Mouse (Mus musculus): ENCODE data around the gene Gm9573. TPM values are rescaled to one million over a fixed set of nuclear protein-coding genes. Genes with fewer than 3 reads are reported as not detected.

Gene Gm9573
- polyA plus RNA-seq, 1 experiment from 2014 or later, result not detected

GRCm38 (mm10) chr17:35639352-35639751 is 12.9 kb upstream of the Gm9573 start:
- Histone ChIP-seq H3K9me3 (replicated peaks) (no peaks in the 10 kb centered on the region), H3K36me3 (no peaks in the 10 kb centered on the region), H3K4me1 (replicated peaks) (0 out of 2 replicates have a peak, but pooled peaks cover 3% of the 10 kb centered on the region), H3K27me3 (peaks cover 43% of the 10 kb centered on the region), H3K4me2 (no peak overlapping the region), H3K4me3 (replicated peaks) (no peak overlapping the region), H3K27ac (no peak overlapping the region), H3K9ac (no peak overlapping the region)
- ATAC-seq (ENCODE audit: low read depth) (no peak), DNase-seq (no peak)
- WGBS (ENCODE audit: insufficient replicate concordance), result 57% methylated on average over 6 of the region's 6 CpGs

GRCm38 (mm10) chr17:35638475-35639190 is 12.2 kb upstream of the Gm9573 start:
- no peak overlapping the region for H3K4me3 ChIP-seq (replicated peaks)
- no peaks in the 10 kb centered on the region for H3K36me3 ChIP-seq
- H3K9me3 ChIP-seq (replicated peaks), result no peaks in the 10 kb centered on the region
- DNase-seq (no peak), ATAC-seq (ENCODE audit: low read depth) (peak; percentile 45)
- 0 out of 2 replicates have a peak, but pooled peaks cover 3% of the 10 kb centered on the region for H3K4me1 ChIP-seq (replicated peaks)
- H3K27ac ChIP-seq, result no peak overlapping the region
- WGBS (ENCODE audit: insufficient replicate concordance), result 17% methylated on average over 14 of the region's 14 CpGs
- H3K9ac ChIP-seq, result no peak overlapping the region
- H3K4me2 ChIP-seq, result no peak overlapping the region
- H3K27me3 ChIP-seq, result peaks cover 36% of the 10 kb centered on the region

GRCm38 (mm10) chr17:35636363-35636762 is 9.9 kb upstream of the Gm9573 start:
- H3K27me3 ChIP-seq, result peaks cover 30% of the 10 kb centered on the region
- 28% methylated on average over 5 of the region's 5 CpGs for WGBS (ENCODE audit: insufficient replicate concordance)
- DNase-seq, result no peak
- H3K36me3 ChIP-seq, result no peaks in the 10 kb centered on the region
- no peak overlapping the region for H3K4me2 ChIP-seq
- H3K9ac ChIP-seq, result no peak overlapping the region
- ATAC-seq (ENCODE audit: low read depth), result no peak
- H3K4me1 ChIP-seq (replicated peaks), result 0 out of 2 replicates have a peak, but pooled peaks cover 3% of the 10 kb centered on the region
- no peak overlapping the region for H3K4me3 ChIP-seq (replicated peaks)
- H3K9me3 ChIP-seq (replicated peaks), result no peaks in the 10 kb centered on the region
- H3K27ac ChIP-seq, result no peak overlapping the region

GRCm38 (mm10) chr17:35635699-35636111 is 9.3 kb upstream of the Gm9573 start:
- Histone ChIP-seq H3K27me3 (peaks cover 30% of the 10 kb centered on the region), H3K9me3 (replicated peaks) (no peaks in the 10 kb centered on the region), H3K4me2 (peak overlapping the region; percentile 54), H3K36me3 (no peaks in the 10 kb centered on the region), H3K27ac (no peak overlapping the region), H3K4me1 (replicated peaks) (0 out of 2 replicates have a peak, but pooled peaks cover 3% of the 10 kb centered on the region), H3K4me3 (replicated peaks) (peak overlapping the region; percentile 21; the same call in 1 of the 2 replicates), H3K9ac (no peak overlapping the region)
- WGBS (ENCODE audit: insufficient replicate concordance), result 3% methylated on average over 15 of the region's 15 CpGs
- ATAC-seq (ENCODE audit: low read depth) (no peak), DNase-seq (peak; percentile 17)

- Histone ChIP-seq H3K36me3 (no peaks in the 10 kb centered on the region), H3K4me1 (replicated peaks) (0 out of 2 replicates have a peak, but pooled peaks cover 3% of the 10 kb centered on the region), H3K9ac (no peak overlapping the region), H3K27me3 (peaks cover 30% of the 10 kb centered on the region), H3K27ac (no peak overlapping the region), H3K4me2 (no peak overlapping the region), H3K4me3 (replicated peaks) (no peak overlapping the region), H3K9me3 (replicated peaks) (no peaks in the 10 kb centered on the region)
- no peak for DNase-seq
- WGBS (ENCODE audit: insufficient replicate concordance), result 67% methylated on average over 3 of the region's 3 CpGs
- ATAC-seq (ENCODE audit: low read depth), result no peak
These were observed 8.8 kb upstream of the Gm9573 start for GRCm38 (mm10) chr17:35635202-35635601.

- Histone ChIP-seq H3K27me3 (peaks cover 25% of the 10 kb centered on the region), H3K36me3 (no peaks in the 10 kb centered on the region), H3K4me2 (no peak overlapping the region), H3K4me1 (replicated peaks) (0 out of 2 replicates have a peak, but pooled peaks cover 3% of the 10 kb centered on the region), H3K9ac (no peak overlapping the region), H3K27ac (no peak overlapping the region), H3K4me3 (replicated peaks) (no peak overlapping the region), H3K9me3 (replicated peaks) (no peaks in the 10 kb centered on the region)
- ATAC-seq (ENCODE audit: low read depth) (no peak), DNase-seq (no peak)
- 0% methylated on average over 1 of the region's 1 CpGs for WGBS (ENCODE audit: insufficient replicate concordance)
These were observed 7.6 kb upstream of the Gm9573 start for GRCm38 (mm10) chr17:35633992-35634391.

GRCm38 (mm10) chr17:35617127-35617526 is 9.3 kb downstream of the Gm9573 start:
- 57% methylated on average over 4 of the region's 4 CpGs for WGBS (ENCODE audit: insufficient replicate concordance)
- Histone ChIP-seq H3K27me3 (peaks cover 6% of the 10 kb centered on the region; the same call in 1 of the 2 replicates), H3K27ac (no peak overlapping the region), H3K9ac (no peak overlapping the region), H3K9me3 (replicated peaks) (no peaks in the 10 kb centered on the region), H3K4me1 (replicated peaks) (no peaks in the 10 kb centered on the region), H3K4me2 (no peak overlapping the region), H3K36me3 (no peaks in the 10 kb centered on the region), H3K4me3 (replicated peaks) (no peak overlapping the region)
- DNase-seq, result no peak
- no peak for ATAC-seq (ENCODE audit: low read depth)

- Histone ChIP-seq H3K4me2 (no peak overlapping the region), H3K27ac (no peak overlapping the region)
These were observed 24.6 kb downstream of the Gm9573 start for GRCm38 (mm10) chr17:35601736-35602354.

GRCm38 (mm10) chr17:35601249-35601648 is 25.2 kb downstream of the Gm9573 start, which contains the start of gene Sfta2:
TSS of gene Sfta2 (plus strand) at chr17:35601549.
- DNase-seq (no peak), ATAC-seq (ENCODE audit: low read depth) (no peak)
- Histone ChIP-seq H3K27ac (no peak within 1 kb of the TSS), H3K4me3 (replicated peaks) (no peak within 1 kb of the TSS), H3K4me1 (replicated peaks) (no peaks in the 10 kb centered on the region), H3K9ac (no peak within 1 kb of the TSS), H3K9me3 (replicated peaks) (no peaks in the 10 kb centered on the region), H3K36me3 (no peaks in the 10 kb centered on the region), H3K4me2 (no peak within 1 kb of the TSS), H3K27me3 (no peaks in the 10 kb centered on the region)
- 57% methylated on average over 2 of the region's 2 CpGs for WGBS (ENCODE audit: insufficient replicate concordance)

More at GRCm38 (mm10) chr17:35601736-35602354, 24.6 kb downstream of the Gm9573 start:
- Histone ChIP-seq H3K9ac (no peak overlapping the region), H3K27me3 (no peaks in the 10 kb centered on the region), H3K4me3 (replicated peaks) (no peak overlapping the region), H3K36me3 (no peaks in the 10 kb centered on the region), H3K9me3 (replicated peaks) (no peaks in the 10 kb centered on the region), H3K4me1 (replicated peaks) (no peaks in the 10 kb centered on the region)
- no peak for DNase-seq
- 32% methylated on average over 8 of the region's 8 CpGs for WGBS (ENCODE audit: insufficient replicate concordance)
- no peak for ATAC-seq (ENCODE audit: low read depth)

GRCm38 (mm10) chr17:35597399-35597798 is 29.0 kb downstream of the Gm9573 start:
- H3K9ac ChIP-seq, result no peak overlapping the region
- no peak overlapping the region for H3K4me3 ChIP-seq (replicated peaks)
- H3K27ac ChIP-seq, result no peak overlapping the region
- no peak overlapping the region for H3K4me2 ChIP-seq
- no peak for DNase-seq
- no peak for ATAC-seq (ENCODE audit: low read depth)
- 79% methylated on average over 3 of the region's 3 CpGs for WGBS (ENCODE audit: insufficient replicate concordance)
- H3K36me3 ChIP-seq, result no peaks in the 10 kb centered on the region
- H3K27me3 ChIP-seq, result no peaks in the 10 kb centered on the region
- H3K9me3 ChIP-seq (replicated peaks), result no peaks in the 10 kb centered on the region
- H3K4me1 ChIP-seq (replicated peaks), result no peaks in the 10 kb centered on the region

- Histone ChIP-seq H3K27ac (no peak overlapping the region), H3K27me3 (no peaks in the 10 kb centered on the region), H3K9ac (no peak overlapping the region), H3K4me1 (replicated peaks) (no peaks in the 10 kb centered on the region), H3K4me2 (no peak overlapping the region), H3K4me3 (replicated peaks) (no peak overlapping the region), H3K36me3 (no peaks in the 10 kb centered on the region), H3K9me3 (replicated peaks) (no peaks in the 10 kb centered on the region)
- no peak for DNase-seq
- WGBS (ENCODE audit: insufficient replicate concordance), result 61% methylated on average over 7 of the region's 7 CpGs
- no peak for ATAC-seq (ENCODE audit: low read depth)
These were observed 32.0 kb downstream of the Gm9573 start for GRCm38 (mm10) chr17:35594456-35594855.

Data from liver, embryonic 13.5 days (tissue).